Mouse (Mus musculus): Measurements from ENCODE around the gene Ern1. TPM values are rescaled to one million over a fixed set of nuclear protein-coding genes. Genes with fewer than 3 reads are reported as not detected.

Ern1 gene
- total RNA-seq, 2 experiments from 2014 or later, result 10.4 to 11.3 TPM

GRCm38 (mm10) chr11:106373998-106374397, 113.7 kb downstream of the Ern1 start:
- no peak overlapping the region for H3K27ac ChIP-seq
- intact Hi-C loops (cut with DNase I), result no loop called here
- no peak overlapping the region for H3K4me3 ChIP-seq
- TF ChIP-seq CTCF (IDR thresholded peaks at IDR 0.05), result no peak
- DNase-seq (ENCODE audit: extremely low spot score in 1 of 2, low spot score in 2 of 2), result no peak

DNA sequence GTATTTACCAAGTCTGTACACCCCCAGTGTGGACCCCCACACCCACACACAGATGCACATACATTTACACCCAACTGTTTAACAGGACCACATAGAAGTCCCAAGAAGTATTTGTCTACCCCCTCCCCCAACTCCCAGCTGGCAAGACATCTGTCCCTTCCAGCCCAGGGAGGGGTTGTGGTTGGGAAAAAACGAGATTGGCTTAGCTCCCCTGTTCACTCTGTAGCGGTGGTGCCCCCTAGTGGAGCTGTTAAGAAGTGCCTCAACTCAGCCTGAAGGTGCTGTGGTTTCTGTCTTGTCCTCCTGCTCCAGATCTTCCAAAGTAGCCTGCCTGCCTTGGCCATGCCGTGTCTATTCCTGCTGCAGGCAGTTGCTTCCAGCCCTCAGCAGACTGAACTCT, 121.3 kb downstream of the Ern1 start:
- no peak overlapping the region for H3K4me3 ChIP-seq
- intact Hi-C loops (cut with DNase I), result loop anchor here (5.0 kb wide), 1 partner anchor 64 kb away; the partner anchor contains the start of gene Gh
- no peak overlapping the region for H3K27ac ChIP-seq
- DNase-seq (ENCODE audit: extremely low spot score in 1 of 2, low spot score in 2 of 2), result peak; percentile 59 to 80
- peak; percentile 90 for TF ChIP-seq CTCF (IDR thresholded peaks at IDR 0.05)

DNA sequence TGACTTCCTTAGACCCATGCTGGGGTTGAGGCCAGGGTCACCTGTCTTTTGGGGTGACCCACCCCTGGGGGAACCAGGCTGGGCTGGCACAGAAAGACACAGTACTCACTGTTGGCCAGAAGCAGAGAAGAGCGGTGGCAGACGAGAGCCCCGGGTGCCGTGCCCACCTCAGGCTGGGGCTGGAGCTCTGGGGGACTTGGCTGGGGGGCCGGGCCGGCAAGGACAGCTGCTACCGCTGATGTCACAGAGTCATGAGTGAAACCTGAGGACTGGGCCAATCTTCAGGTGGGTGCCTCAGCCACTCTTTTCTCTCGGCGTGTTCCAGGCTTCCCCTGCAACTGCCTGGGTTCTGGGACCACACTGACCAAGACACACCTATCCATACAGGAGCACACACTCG, 122.3 kb downstream of the Ern1 start, which contains the start of gene Prr29:
Gene Prr29, plus strand, starts transcription at position 107 of the 400 bp plus-strand sequence.
- TF ChIP-seq CTCF (IDR thresholded peaks at IDR 0.05), result no peak
- Histone ChIP-seq H3K4me3 (no peak within 1 kb of the TSS), H3K27ac (no peak within 1 kb of the TSS)
- DNase-seq (ENCODE audit: extremely low spot score in 1 of 2, low spot score in 2 of 2), result no peak
- intact Hi-C loops (cut with DNase I), result loop anchor here (5.0 kb wide), 1 partner anchor 63 kb away; the partner anchor contains the start of gene Gh

DNA sequence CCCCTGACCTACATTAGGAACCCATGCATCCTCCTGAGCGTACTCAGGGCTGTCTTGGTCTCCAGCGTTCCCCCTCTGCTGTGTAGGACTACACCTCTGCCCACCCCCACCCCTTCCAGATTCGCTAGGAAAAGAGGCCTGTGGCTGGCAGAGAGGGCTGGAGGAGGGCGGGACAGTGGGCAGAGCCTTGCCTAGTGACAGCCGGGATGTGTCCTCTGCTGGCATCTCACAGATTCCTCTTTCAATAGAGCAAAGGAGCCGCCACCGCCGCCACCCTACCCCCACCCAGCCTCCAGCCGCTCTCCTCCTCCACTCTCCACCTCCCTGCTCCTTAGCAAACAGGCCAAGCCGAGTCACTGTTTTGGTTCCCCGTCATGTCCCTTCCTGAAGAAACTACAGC, 122.9 kb downstream of the Ern1 start:
- Histone ChIP-seq H3K27ac (no peak overlapping the region), H3K4me3 (no peak overlapping the region)
- no peak for TF ChIP-seq CTCF (IDR thresholded peaks at IDR 0.05)
- intact Hi-C loops (cut with DNase I), result loop anchor here (5.0 kb wide), 1 partner anchor 62 kb away; the partner anchor contains the start of gene Gh
- DNase-seq (ENCODE audit: extremely low spot score in 1 of 2, low spot score in 2 of 2), result peak; percentile 13 to 16

GRCm38 (mm10) chr11:106359350-106359749, 128.3 kb downstream of the Ern1 start:
- DNase-seq (ENCODE audit: extremely low spot score in 1 of 2, low spot score in 2 of 2), result no peak
- TF ChIP-seq CTCF (IDR thresholded peaks at IDR 0.05), result peak; percentile 6; the same call in 1 of the 2 replicates
- H3K27ac ChIP-seq, result no peak overlapping the region
- H3K4me3 ChIP-seq, result no peak overlapping the region
- intact Hi-C loops (cut with DNase I), result no loop called here

DNA sequence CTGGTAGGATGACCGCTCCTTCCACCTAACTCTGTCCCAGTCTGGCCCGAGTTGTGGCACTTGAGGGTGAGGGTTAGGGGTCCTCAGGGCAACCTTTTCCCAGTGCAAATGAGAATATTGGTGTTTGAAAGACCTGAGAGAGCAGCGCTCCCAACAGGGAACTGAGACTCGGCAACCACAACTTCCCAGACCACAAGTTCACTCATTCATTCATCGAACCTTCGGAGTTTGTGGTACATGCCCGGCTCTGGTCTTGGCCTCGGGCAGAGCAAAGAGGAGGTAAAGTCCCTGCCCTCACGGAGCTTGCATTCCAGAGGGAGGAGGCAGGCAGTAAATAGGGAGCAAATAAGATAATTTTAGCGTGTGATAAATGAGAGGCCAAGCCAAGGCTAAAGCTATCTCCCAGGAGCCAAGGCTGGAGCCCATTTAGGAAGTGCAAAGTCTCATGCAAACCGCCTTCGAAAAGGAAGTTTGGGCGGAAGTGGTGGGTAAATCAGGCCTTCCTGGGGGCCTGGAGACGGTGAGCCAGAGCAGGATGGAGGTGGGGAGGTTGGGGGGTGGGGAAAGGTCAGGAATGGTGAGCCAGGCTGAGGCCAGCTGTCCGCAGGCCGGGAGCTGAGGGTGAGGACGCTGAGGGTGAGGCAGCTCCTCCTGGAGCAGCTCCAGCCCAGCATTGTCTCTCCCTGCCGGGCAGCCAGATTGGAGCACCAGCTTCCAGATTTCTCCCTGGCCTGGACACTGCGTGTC, 132.1 kb downstream of the Ern1 start:
- no peak for DNase-seq (ENCODE audit: extremely low spot score in 1 of 2, low spot score in 2 of 2)
- no peak for TF ChIP-seq CTCF (IDR thresholded peaks at IDR 0.05)
- no peak overlapping the region for H3K4me3 ChIP-seq
- intact Hi-C loops (cut with DNase I), result no loop called here
- no peak overlapping the region for H3K27ac ChIP-seq

GRCm38 (mm10) chr11:106354181-106354580, 133.5 kb downstream of the Ern1 start:
- TF ChIP-seq CTCF (IDR thresholded peaks at IDR 0.05), result no peak
- intact Hi-C loops (cut with DNase I), result no loop called here
- DNase-seq (ENCODE audit: extremely low spot score in 1 of 2, low spot score in 2 of 2), result no peak
- H3K4me3 ChIP-seq, result no peak overlapping the region
- H3K27ac ChIP-seq, result no peak overlapping the region

DNA sequence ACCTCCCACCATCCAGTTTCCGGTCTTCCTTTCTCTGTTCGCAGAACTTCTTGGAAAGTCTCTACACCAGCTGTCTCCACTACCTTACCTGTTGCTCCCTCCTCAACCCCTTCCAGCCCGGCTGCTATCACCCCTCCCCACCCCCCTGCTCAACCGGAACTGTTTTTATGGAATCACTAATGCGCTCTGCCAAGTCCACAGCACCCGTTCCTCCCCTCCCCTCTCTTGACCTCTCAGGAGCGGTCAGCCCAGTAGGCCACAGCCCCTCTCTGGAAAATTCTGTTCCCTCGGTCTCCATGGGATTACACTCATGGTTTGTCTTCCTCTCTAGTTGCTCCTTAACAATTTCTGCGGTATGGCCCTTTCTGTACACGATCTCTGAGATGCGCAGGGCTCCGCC, 134.5 kb downstream of the Ern1 start, which contains the start of gene Scn4a:
Gene Scn4a, minus strand, starts transcription at position 101 of the 400 bp plus-strand sequence.
- TF ChIP-seq CTCF (IDR thresholded peaks at IDR 0.05), result no peak
- H3K4me3 ChIP-seq, result no peak within 1 kb of the TSS
- intact Hi-C loops (cut with DNase I), result no loop called here
- no peak for DNase-seq (ENCODE audit: extremely low spot score in 1 of 2, low spot score in 2 of 2)
- no peak within 1 kb of the TSS for H3K27ac ChIP-seq

GRCm38 (mm10) chr11:106351941-106352340, 135.7 kb downstream of the Ern1 start:
- DNase-seq (ENCODE audit: extremely low spot score in 1 of 2, low spot score in 2 of 2), result no peak
- Histone ChIP-seq H3K4me3 (no peak overlapping the region), H3K27ac (no peak overlapping the region)
- no peak for TF ChIP-seq CTCF (IDR thresholded peaks at IDR 0.05)
- intact Hi-C loops (cut with DNase I), result no loop called here

DNA sequence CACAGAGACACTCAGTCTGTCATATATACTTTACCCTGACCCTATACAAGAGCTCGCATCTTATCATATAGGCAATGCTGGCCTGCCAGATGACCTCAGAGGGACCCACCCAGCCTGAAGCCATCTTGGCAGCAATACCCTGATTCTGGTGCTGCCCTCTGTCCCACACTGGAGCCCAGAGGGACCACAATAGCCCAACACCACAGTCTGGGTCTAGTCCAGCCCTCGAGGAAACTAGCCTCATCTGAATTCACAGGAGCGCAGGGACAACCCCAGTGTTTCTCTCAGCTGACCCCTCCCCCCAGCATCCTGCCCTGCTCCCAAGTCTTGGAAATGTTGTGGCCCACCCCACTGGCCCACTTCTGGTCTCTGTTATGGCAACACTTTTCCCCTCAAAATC, 136.4 kb downstream of the Ern1 start:
- H3K27ac ChIP-seq, result no peak overlapping the region
- no peak overlapping the region for H3K4me3 ChIP-seq
- no peak for DNase-seq (ENCODE audit: extremely low spot score in 1 of 2, low spot score in 2 of 2)
- intact Hi-C loops (cut with DNase I), result no loop called here
- no peak for TF ChIP-seq CTCF (IDR thresholded peaks at IDR 0.05)

DNA sequence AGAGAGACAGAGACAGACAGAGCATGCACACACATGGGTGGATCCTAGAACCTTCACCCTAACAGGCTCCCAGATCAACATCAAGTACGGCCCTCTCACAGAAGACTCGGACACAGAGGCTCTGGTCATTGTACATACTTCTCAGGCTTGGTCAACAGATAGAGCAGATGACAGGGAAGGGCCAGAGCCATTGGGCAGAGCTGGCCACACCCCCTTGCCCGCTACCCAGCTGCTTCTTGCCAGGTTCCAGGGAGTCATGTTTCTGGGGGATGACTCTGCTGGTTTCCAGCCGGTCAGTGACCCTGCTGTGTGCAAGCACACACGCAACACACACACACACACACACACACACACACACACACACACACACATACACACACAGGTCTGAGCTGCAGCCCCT, 136.8 kb downstream of the Ern1 start:
- no peak overlapping the region for H3K4me3 ChIP-seq
- intact Hi-C loops (cut with DNase I), result no loop called here
- no peak for TF ChIP-seq CTCF (IDR thresholded peaks at IDR 0.05)
- no peak overlapping the region for H3K27ac ChIP-seq
- no peak for DNase-seq (ENCODE audit: extremely low spot score in 1 of 2, low spot score in 2 of 2)

- Histone ChIP-seq H3K27ac (no peak overlapping the region), H3K4me3 (no peak overlapping the region)
- no peak for DNase-seq (ENCODE audit: extremely low spot score in 1 of 2, low spot score in 2 of 2)
- TF ChIP-seq CTCF (IDR thresholded peaks at IDR 0.05), result no peak
- intact Hi-C loops (cut with DNase I), result no loop called here
These were observed 137.9 kb downstream of the Ern1 start for GRCm38 (mm10) chr11:106349772-106350171.

GRCm38 (mm10) chr11:106344910-106345309, 142.7 kb downstream of the Ern1 start:
- Histone ChIP-seq H3K27ac (no peak overlapping the region), H3K4me3 (no peak overlapping the region)
- intact Hi-C loops (cut with DNase I), result no loop called here
- no peak for TF ChIP-seq CTCF (IDR thresholded peaks at IDR 0.05)
- no peak for DNase-seq (ENCODE audit: extremely low spot score in 1 of 2, low spot score in 2 of 2)

Other genes with a start within 250 kb of the Ern1 start
- gene Ftsj3, start 231.8 kb downstream of the Ern1 start, total RNA-seq (2021), result 10 to 100 TPM; 30.1 to 31.1 TPM
- gene Psmc5, start 231.7 kb downstream of the Ern1 start, total RNA-seq (2021), result 100 to 1,000 TPM; 187 to 209 TPM
- 10 to 100 TPM; 16.5 to 18.8 TPM for gene Smarcd2, start 214.9 kb downstream of the Ern1 start, total RNA-seq (2021)
- not detected for gene Tcam1, start 211.2 kb downstream of the Ern1 start, total RNA-seq (2021)
- not detected for gene Gh, start 186.0 kb downstream of the Ern1 start, total RNA-seq (2021)
- gene Cd79b, start 173.1 kb downstream of the Ern1 start, total RNA-seq (2021), result not detected
- gene Scn4a, start 134.6 kb downstream of the Ern1 start, total RNA-seq (2021), result not detected
- gene Prr29, start 122.4 kb downstream of the Ern1 start, total RNA-seq (2021), result not detected
- 1 to 10 TPM; 3.2 to 3.6 TPM for gene Icam2, start 99.8 kb downstream of the Ern1 start, total RNA-seq (2021)
- 100 to 1,000 TPM; 114 to 118 TPM for gene Tex2, start 125.6 kb upstream of the Ern1 start, total RNA-seq (2021)